Mouse (Mus musculus) forebrain, postnatal 0 days (tissue): ENCODE measurements around the gene Nupr1l. TPM values are rescaled to one million over a fixed set of nuclear protein-coding genes. Genes with fewer than 3 reads are reported as not detected.

ENCODE experiments used
- ATAC-seq: fragments of 200-750 bp; cut with Nextera tagmentation; 2 replicates; pipeline ENCODE4 v1.8.0; 2017; ENCODE audit warnings: mild to moderate bottlenecking, moderate library complexity
- DNase-seq: peaks from one replicate; pipeline ENCODE4 v3.0.0-alpha.2; 2015
- H3K27ac ChIP-seq: fragments of 300-500 bp; sonication (generic); 2 replicates; pipeline ENCODE4 v1.5.1; 2014; ENCODE audit warnings: low read depth, mild to moderate bottlenecking, antibody characterized with exemption, low read length, moderate library complexity, mixed read lengths
- H3K27me3 ChIP-seq: fragments of 300-500 bp; sonication (generic); 2 replicates; pipeline ENCODE4 v1.6.1; 2014; ENCODE audit warnings: mild to moderate bottlenecking, low read length, mixed read lengths; ENCODE audit not compliant: insufficient read depth
- H3K36me3 ChIP-seq: fragments of 300-500 bp; sonication (generic); 2 replicates; pipeline ENCODE4 v1.6.1; 2014; ENCODE audit warnings: mild to moderate bottlenecking, moderate library complexity; ENCODE audit not compliant: insufficient read depth
- H3K4me1 ChIP-seq: fragments of 300-500 bp; sonication (generic); 2 replicates; pipeline ENCODE4 v1.6.1; 2014; ENCODE audit warnings: antibody characterized with exemption; ENCODE audit not compliant: insufficient read depth
- H3K4me2 ChIP-seq: fragments of 300-500 bp; sonication (generic); 2 replicates; pipeline ENCODE4 v1.6.1; 2014; ENCODE audit warnings: low read depth, mild to moderate bottlenecking, moderate library complexity
- H3K4me3 ChIP-seq: fragments of 300-500 bp; sonication (generic); 2 replicates; pipeline ENCODE4 v1.5.1; 2014; ENCODE audit warnings: low read depth, low read length, mixed read lengths
- H3K9ac ChIP-seq: fragments of 300-500 bp; sonication (generic); 2 replicates; pipeline ENCODE4 v1.6.1; 2014; ENCODE audit warnings: mild to moderate bottlenecking
- H3K9me3 ChIP-seq: fragments of 300-500 bp; sonication (generic); 2 replicates; pipeline ENCODE4 v1.6.1; 2016; ENCODE audit warnings: low read length
- CTCF ChIP-seq: sonication (generic); IDR thresholded peaks from 2 replicates; pipeline ENCODE4 v1.5.1; 2016; ENCODE audit warnings: antibody characterized with exemption, control low read depth, low read depth
- WGBS: fragments of 180-500 bp; shearing (Covaris S2); extraction: QIAGEN DNeasy Blood & Tissue Kit; methylation state at CpG from one replicate; pipeline ENCODE4 v1.1.7; 2014; 5-methylcytosine and 5-hydroxymethylcytosine counted together
- polyA plus RNA-seq: library from polyadenylated mRNA; unstranded; fragments of >200 nt; fragmentation: Nextera tagmentation; extraction: Ambion mirVana; gene quantifications from 2 replicates; pipeline ENCODE4 v1.2.1, GENCODE M21; 2015
- total RNA-seq: library from RNA; depleted of rRNA; stranded (reverse); fragments of >200 nt; gene quantifications from 2 replicates; pipeline ENCODE4 v1.2.3, GENCODE M21; 2014; rRNA removed

Gene Nupr1l
- total and polyA plus RNA-seq, 2 experiments from 2014 or later, result 1.4 to 5.6 TPM

- Histone ChIP-seq H3K9me3 (no peaks in the 10 kb centered on the region), H3K4me3 (no peak overlapping the region), H3K27ac (no peak overlapping the region), H3K9ac (no peak overlapping the region), H3K27me3 (no peaks in the 10 kb centered on the region), H3K4me1 (0 out of 2 replicates have a peak, but pooled peaks cover 3% of the 10 kb centered on the region), H3K36me3 (no peaks in the 10 kb centered on the region), H3K4me2 (no peak overlapping the region)
- WGBS, result 96% methylated on average over 2 of the region's 2 CpGs
- TF ChIP-seq CTCF, result no peak
- no peak for ATAC-seq
- no peak for DNase-seq
Measured at GRCm38 (mm10) chr5:129947528-129948033, 39.2 kb downstream of the Nupr1l start.

- H3K4me3 ChIP-seq, result no peak overlapping the region
- H3K4me2 ChIP-seq, result no peak overlapping the region
- 94% methylated on average over 4 of the region's 4 CpGs for WGBS
- ATAC-seq (no peak), DNase-seq (no peak)
- no peak overlapping the region for H3K27ac ChIP-seq
- H3K9ac ChIP-seq, result no peak overlapping the region
- TF ChIP-seq CTCF, result no peak
- no peaks in the 10 kb centered on the region for H3K4me1 ChIP-seq
- no peaks in the 10 kb centered on the region for H3K36me3 ChIP-seq
- no peaks in the 10 kb centered on the region for H3K9me3 ChIP-seq
- no peaks in the 10 kb centered on the region for H3K27me3 ChIP-seq
Measured at GRCm38 (mm10) chr5:129952143-129952542, 43.8 kb downstream of the Nupr1l start.

DNA sequence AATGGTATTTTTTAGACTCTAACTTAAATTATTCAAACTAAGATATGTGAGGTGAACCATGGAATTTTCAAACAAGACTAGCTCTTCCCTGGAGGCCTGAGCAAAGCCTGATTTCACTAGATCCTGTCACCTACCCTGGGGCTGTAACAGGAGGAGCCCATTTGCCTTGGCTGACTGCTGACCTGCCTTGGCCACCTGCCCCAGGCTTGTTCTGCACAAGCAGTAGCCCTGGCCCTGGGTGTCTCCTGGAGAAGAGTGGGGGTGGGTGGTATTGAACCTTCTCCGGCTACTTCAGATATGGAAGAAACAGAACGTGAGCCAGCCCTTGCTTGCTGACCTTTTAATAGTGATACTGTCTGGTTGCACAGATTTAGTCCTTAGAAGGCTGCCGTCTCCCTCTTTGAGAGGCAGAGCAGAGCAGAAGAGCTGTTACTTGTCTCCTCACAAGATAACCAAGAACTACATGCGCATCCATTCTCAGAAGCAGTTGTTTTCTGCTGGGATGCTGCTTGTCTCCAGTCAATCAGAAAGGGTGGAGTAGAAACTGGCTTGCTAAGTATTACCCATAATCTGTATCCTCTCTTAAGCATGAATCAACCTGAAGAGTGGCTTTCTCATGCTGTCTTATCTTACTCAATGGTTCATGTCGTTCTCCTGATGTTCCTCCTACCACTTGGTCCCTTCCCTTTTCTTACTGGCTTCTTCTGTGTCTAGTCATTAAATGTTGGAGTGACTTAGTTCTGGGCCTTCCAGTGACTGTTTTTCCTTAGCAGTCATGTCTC lies 46.3 kb downstream of the Nupr1l start:
- 90% methylated on average over 5 of the region's 5 CpGs for WGBS

DNA sequence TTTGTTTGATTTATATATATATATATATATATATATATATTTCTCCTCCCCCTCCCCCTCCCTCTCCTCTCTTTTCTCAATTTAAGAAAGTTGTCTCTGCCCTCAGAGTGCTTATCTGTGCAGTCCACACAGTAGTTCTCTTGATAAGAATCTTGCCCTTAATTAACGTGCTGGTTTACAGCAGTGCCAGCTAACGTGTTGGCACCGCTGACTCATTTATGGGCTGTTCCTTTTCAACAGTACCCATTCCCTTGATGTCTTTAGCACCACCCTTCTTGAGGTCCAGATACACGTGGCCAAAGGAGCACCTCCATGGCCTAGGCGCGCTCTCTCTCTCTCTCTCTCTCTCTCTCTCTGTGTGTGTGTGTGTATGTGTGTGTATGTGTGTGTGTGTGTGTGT lies 47.5 kb downstream of the Nupr1l start:
- Histone ChIP-seq H3K27ac (no peak overlapping the region), H3K9me3 (no peaks in the 10 kb centered on the region), H3K36me3 (no peaks in the 10 kb centered on the region), H3K4me2 (no peak overlapping the region), H3K9ac (no peak overlapping the region), H3K4me3 (no peak overlapping the region), H3K27me3 (no peaks in the 10 kb centered on the region), H3K4me1 (no peaks in the 10 kb centered on the region)
- ATAC-seq, result no peak
- WGBS, result 73% methylated on average over 6 of the region's 6 CpGs
- no peak for TF ChIP-seq CTCF
- DNase-seq, result no peak

More for the DNA sequence above, 46.3 kb downstream of the Nupr1l start:
- no peaks in the 10 kb centered on the region for H3K36me3 ChIP-seq
- H3K4me1 ChIP-seq, result no peaks in the 10 kb centered on the region
- H3K4me3 ChIP-seq, result no peak overlapping the region
- ATAC-seq (no peak), DNase-seq (no peak)
- no peak for TF ChIP-seq CTCF
- no peak overlapping the region for H3K4me2 ChIP-seq
- no peak overlapping the region for H3K27ac ChIP-seq
- no peaks in the 10 kb centered on the region for H3K27me3 ChIP-seq
- no peaks in the 10 kb centered on the region for H3K9me3 ChIP-seq
- H3K9ac ChIP-seq, result no peak overlapping the region

- DNase-seq (no peak), ATAC-seq (no peak)
- H3K4me1 ChIP-seq, result no peaks in the 10 kb centered on the region
- no peak overlapping the region for H3K9ac ChIP-seq
- no peak overlapping the region for H3K4me2 ChIP-seq
- no peak overlapping the region for H3K4me3 ChIP-seq
- no peak for TF ChIP-seq CTCF
- no peaks in the 10 kb centered on the region for H3K36me3 ChIP-seq
- H3K27me3 ChIP-seq, result no peaks in the 10 kb centered on the region
- H3K27ac ChIP-seq, result no peak overlapping the region
- no peaks in the 10 kb centered on the region for H3K9me3 ChIP-seq
- 30% methylated on average over 4 of the region's 4 CpGs for WGBS
Measured at GRCm38 (mm10) chr5:129963224-129963623, 54.9 kb downstream of the Nupr1l start.

Other genes starting within 250 kb of the Nupr1l start
- 4.3 and 5.8 TPM in 2 replicates for gene Zfp11, start 238.4 kb upstream of the Nupr1l start, total RNA-seq
- gene Zfp11, start 238.4 kb upstream of the Nupr1l start, polyA plus RNA-seq, result 3.3 and 4.8 TPM in 2 replicates
- gene Sept14, start 200.0 kb upstream of the Nupr1l start, total RNA-seq, result not detected in 2 replicates
- gene Sept14, start 200.0 kb upstream of the Nupr1l start, polyA plus RNA-seq, result not detected in 2 replicates
- gene Mrps17, start 193.0 kb upstream of the Nupr1l start, total RNA-seq, result 131 and 146 TPM in 2 replicates
- gene Mrps17, start 193.0 kb upstream of the Nupr1l start, polyA plus RNA-seq, result 169 and 184 TPM in 2 replicates
- gene Nipsnap2, start 183.5 kb upstream of the Nupr1l start, total RNA-seq, result 71.7 and 83.2 TPM in 2 replicates
- gene Nipsnap2, start 183.5 kb upstream of the Nupr1l start, polyA plus RNA-seq, result 90.8 and 97.9 TPM in 2 replicates
- gene Psph, start 121.1 kb upstream of the Nupr1l start, total RNA-seq, result 33.3 and 37.9 TPM in 2 replicates
- 44.6 and 46.3 TPM in 2 replicates for gene Psph, start 121.1 kb upstream of the Nupr1l start, polyA plus RNA-seq
- gene Sumf2, start 61.6 kb upstream of the Nupr1l start, total RNA-seq, result 16.6 and 29.9 TPM in 2 replicates
- 21.2 and 22.3 TPM in 2 replicates for gene Sumf2, start 61.6 kb upstream of the Nupr1l start, polyA plus RNA-seq
- 905 and 1,053 TPM in 2 replicates for gene Chchd2, start 21.1 kb upstream of the Nupr1l start, total RNA-seq
- gene Chchd2, start 21.1 kb upstream of the Nupr1l start, polyA plus RNA-seq, result 889 and 1,240 TPM in 2 replicates
- 21.2 and 23.6 TPM in 2 replicates for gene Zbed5, start 12.8 kb upstream of the Nupr1l start, total RNA-seq
- gene Zbed5, start 12.8 kb upstream of the Nupr1l start, polyA plus RNA-seq, result 8.3 and 9.8 TPM in 2 replicates
- 1.2 and 1.4 TPM in 2 replicates for gene Phkg1, start 10.0 kb upstream of the Nupr1l start, total RNA-seq
- gene Phkg1, start 10.0 kb upstream of the Nupr1l start, polyA plus RNA-seq, result 0.50 and 1.3 TPM in 2 replicates
- gene Vkorc1l1, start 33.4 kb downstream of the Nupr1l start, total RNA-seq, result 43.5 and 52.8 TPM in 2 replicates
- gene Vkorc1l1, start 33.4 kb downstream of the Nupr1l start, polyA plus RNA-seq, result 16.9 and 22.0 TPM in 2 replicates
- 17.2 and 19.9 TPM in 2 replicates for gene Gusb, start 94.5 kb downstream of the Nupr1l start, total RNA-seq
- gene Gusb, start 94.5 kb downstream of the Nupr1l start, polyA plus RNA-seq, result 27.7 and 29.3 TPM in 2 replicates
- 28.7 and 33.2 TPM in 2 replicates for gene Asl, start 120.7 kb downstream of the Nupr1l start, total RNA-seq
- 32.5 and 39.3 TPM in 2 replicates for gene Asl, start 120.7 kb downstream of the Nupr1l start, polyA plus RNA-seq
- 63.2 and 69.1 TPM in 2 replicates for gene Crcp, start 120.8 kb downstream of the Nupr1l start, total RNA-seq
- 87.1 and 91.2 TPM in 2 replicates for gene Crcp, start 120.8 kb downstream of the Nupr1l start, polyA plus RNA-seq
- gene Tpst1, start 164.8 kb downstream of the Nupr1l start, total RNA-seq, result 50.7 and 55.3 TPM in 2 replicates
- gene Tpst1, start 164.8 kb downstream of the Nupr1l start, polyA plus RNA-seq, result 50.3 and 55.4 TPM in 2 replicates
- 16.7 and 22.4 TPM in 2 replicates for gene Kctd7, start 236.3 kb downstream of the Nupr1l start, total RNA-seq
- gene Kctd7, start 236.3 kb downstream of the Nupr1l start, polyA plus RNA-seq, result 7.4 and 10.7 TPM in 2 replicates